10 mouse cellular contexts compared by ENCODE assay signal in the genomic region with DNA sequence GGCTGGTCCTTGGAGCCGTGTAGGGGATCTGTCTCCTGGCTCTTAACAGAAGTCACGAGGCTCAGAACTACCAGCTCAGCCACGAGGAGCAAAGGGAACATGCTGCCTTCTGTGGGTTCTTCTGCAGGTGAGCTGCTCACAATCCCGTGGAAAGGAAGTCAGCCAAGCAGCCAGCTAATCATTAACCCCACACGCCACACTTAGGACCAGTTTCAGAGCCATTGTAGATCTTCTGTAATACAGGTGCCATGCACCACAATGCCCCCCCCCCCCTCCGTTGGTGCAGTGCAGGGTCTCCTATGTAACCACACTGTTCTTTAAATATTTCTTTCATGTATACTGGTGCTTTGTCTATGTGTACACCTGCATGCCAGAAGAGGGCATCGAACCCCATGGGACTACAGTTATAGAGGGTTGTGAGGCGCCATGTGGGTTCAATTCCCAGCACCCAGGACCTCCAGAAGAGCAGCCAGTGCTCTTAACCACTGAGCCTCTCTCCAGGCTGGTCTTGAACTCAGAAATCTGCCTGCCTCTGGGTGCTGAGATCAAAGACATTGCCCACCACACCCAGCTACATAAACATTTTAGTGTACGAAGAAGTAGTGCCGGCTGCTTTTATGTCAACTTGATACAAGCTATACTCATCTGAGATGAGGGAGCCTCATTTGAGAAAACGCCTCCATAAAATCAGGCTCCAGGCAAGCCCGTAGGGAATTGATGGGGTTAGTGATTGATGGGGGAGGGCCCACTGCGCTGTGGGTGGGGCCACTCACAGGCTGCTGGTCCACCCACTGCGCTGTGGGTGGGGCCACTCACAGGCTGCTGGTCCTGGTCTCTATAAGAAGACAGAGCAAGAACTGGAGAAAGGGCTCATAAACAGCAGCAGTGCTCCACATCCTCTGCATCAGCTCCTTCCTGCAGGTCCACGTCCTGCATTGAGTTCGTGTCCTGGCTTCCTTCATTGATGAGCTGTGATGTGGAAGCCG. TPM values are rescaled to one million over a fixed set of nuclear protein-coding genes. Genes with fewer than 3 reads are reported as not detected.
DNase-seq lines count a peak whose midpoint lies in the region; ATAC-seq and TF ChIP-seq lines count a peak whose summit lies in the region.
"Had no signal": no experiment of that assay in that cellular context is flagged by ENCODE, and none has a peak within 500 bp of the region (broad histone marks: within the 10 kb centered on the region; RNA-seq: fewer than 3 reads in every experiment).

Gene Tmed6 (minus strand): TSS at position 134 of the 986 bp plus-strand sequence.

- no peak within 1 kb of the TSS for H3K4me3 ChIP-seq in intestine, postnatal 0 days (ENCODE audit: low read depth, low read length)
- H3K4me3 ChIP-seq in liver, embryonic 16.5 days (ENCODE audit: low read depth, low read length) = no peak within 1 kb of the TSS
- no peak within 1 kb of the TSS for H3K4me3 ChIP-seq in stomach, embryonic 15.5 days (replicated peaks)
- H3K4me3 ChIP-seq in embryonic facial prominence, embryonic 10.5 days = no peak within 1 kb of the TSS
- H3K4me3 ChIP-seq in midbrain, embryonic 14.5 days (replicated peaks; ENCODE audit: low read depth, low read length) = no peak within 1 kb of the TSS

- peak; percentile 63 for ATAC-seq in intestine, postnatal 0 days
- peak; percentile 83 for ATAC-seq in liver, embryonic 16.5 days (ENCODE audit: low read depth)
- ATAC-seq in stomach, embryonic 15.5 days (ENCODE audit: insufficient read depth, low FRiP score, low read depth) = peak; percentile 77
- no peak for ATAC-seq in midbrain, embryonic 14.5 days (ENCODE audit: low FRiP score, low TSS enrichment)

- H3K4me1 ChIP-seq in intestine, postnatal 0 days (replicated peaks; ENCODE audit: control insufficient read depth, insufficient read depth, low read length) = no peaks in the 10 kb centered on the region
- peaks cover 8% of the 10 kb centered on the region for H3K4me1 ChIP-seq in liver, embryonic 16.5 days (ENCODE audit: control insufficient read depth, low read depth, low read length)
- H3K4me1 ChIP-seq in stomach, embryonic 15.5 days = peaks cover 5% of the 10 kb centered on the region; the same call in 1 of the 2 replicates
- 0 out of 2 replicates have a peak, but pooled peaks cover 8% of the 10 kb centered on the region for H3K4me1 ChIP-seq in embryonic facial prominence, embryonic 10.5 days
- H3K4me1 ChIP-seq in midbrain, embryonic 14.5 days (ENCODE audit: control insufficient read depth, insufficient read depth, low read length) = no peaks in the 10 kb centered on the region

- peak; percentile 28 for DNase-seq in heart, postnatal 4 days
- no peak for DNase-seq in heart, adult 8-10 months (ENCODE audit: low spot score)
- no peak for DNase-seq in embryonic facial prominence, embryonic 10.5 days (ENCODE audit: low spot score)
- no peak for DNase-seq in right cerebral cortex, postnatal 14 days
- DNase-seq in midbrain, embryonic 14.5 days = no peak
- DNase-seq: thymus, adult 2 months had no signal

- 37% methylated on average over 17 of the region's 17 CpGs for WGBS in intestine, postnatal 0 days
- 46% methylated on average over 17 of the region's 17 CpGs for WGBS in liver, embryonic 16.5 days (ENCODE audit: insufficient replicate concordance)
- WGBS in stomach, embryonic 15.5 days = 44% methylated on average over 17 of the region's 17 CpGs
- WGBS in embryonic facial prominence, embryonic 10.5 days = 67% methylated on average over 17 of the region's 17 CpGs
- 68% methylated on average over 17 of the region's 17 CpGs for WGBS in midbrain, embryonic 14.5 days

- no peak within 1 kb of the TSS for H3K9ac ChIP-seq in intestine, postnatal 0 days (ENCODE audit: low read depth, low read length)
- no peak within 1 kb of the TSS for H3K9ac ChIP-seq in liver, embryonic 16.5 days (ENCODE audit: low read depth, low read length)
- H3K9ac ChIP-seq in stomach, embryonic 15.5 days = no peak within 1 kb of the TSS
- H3K9ac ChIP-seq in midbrain, embryonic 14.5 days (replicated peaks; ENCODE audit: low read length) = no peak within 1 kb of the TSS
- H3K9ac ChIP-seq: hindbrain, embryonic 14.5 days had no signal

- no peaks in the 10 kb centered on the region for H3K9me3 ChIP-seq in intestine, postnatal 0 days (ENCODE audit: control insufficient read depth)
- no peaks in the 10 kb centered on the region for H3K9me3 ChIP-seq in liver, embryonic 16.5 days (replicated peaks; ENCODE audit: control insufficient read depth, low read length)
- no peaks in the 10 kb centered on the region for H3K9me3 ChIP-seq in stomach, embryonic 15.5 days
- no peaks in the 10 kb centered on the region for H3K9me3 ChIP-seq in embryonic facial prominence, embryonic 10.5 days
- no peaks in the 10 kb centered on the region for H3K9me3 ChIP-seq in midbrain, embryonic 14.5 days (ENCODE audit: control insufficient read depth, low read length)

- no peak for TF ChIP-seq CTCF in intestine, postnatal 0 days (IDR thresholded peaks at IDR 0.05; ENCODE audit: low read depth)

- H3K27me3 ChIP-seq in intestine, postnatal 0 days (replicated peaks; ENCODE audit: control insufficient read depth, insufficient read depth, low read length) = no peaks in the 10 kb centered on the region
- no peaks in the 10 kb centered on the region for H3K27me3 ChIP-seq in liver, embryonic 16.5 days (ENCODE audit: control insufficient read depth, insufficient read depth, low read depth, low read length)
- no peaks in the 10 kb centered on the region for H3K27me3 ChIP-seq in stomach, embryonic 15.5 days (replicated peaks)
- no peaks in the 10 kb centered on the region for H3K27me3 ChIP-seq in embryonic facial prominence, embryonic 10.5 days (replicated peaks; ENCODE audit: low read depth, poor library complexity, severe bottlenecking)
- no peaks in the 10 kb centered on the region for H3K27me3 ChIP-seq in midbrain, embryonic 14.5 days (ENCODE audit: control insufficient read depth, insufficient read depth, low read length)

- H3K4me2 ChIP-seq in intestine, postnatal 0 days (replicated peaks; ENCODE audit: low read depth) = peak within 1 kb of the TSS; percentile 52
- H3K4me2 ChIP-seq in liver, embryonic 16.5 days (ENCODE audit: low read depth, low read length) = no peak within 1 kb of the TSS
- H3K4me2 ChIP-seq in stomach, embryonic 15.5 days = no peak within 1 kb of the TSS
- H3K4me2 ChIP-seq in midbrain, embryonic 14.5 days (ENCODE audit: low read length) = no peak within 1 kb of the TSS
- H3K4me2 ChIP-seq: hindbrain, embryonic 14.5 days had no signal

- H3K36me3 ChIP-seq in intestine, postnatal 0 days (ENCODE audit: control insufficient read depth, insufficient read depth) = peaks cover 17% of the 10 kb centered on the region
- H3K36me3 ChIP-seq in liver, embryonic 16.5 days (ENCODE audit: control insufficient read depth, insufficient read depth) = peaks cover 3% of the 10 kb centered on the region; the same call in 1 of the 2 replicates
- H3K36me3 ChIP-seq in stomach, embryonic 15.5 days = peaks cover 15% of the 10 kb centered on the region
- peaks cover 32% of the 10 kb centered on the region for H3K36me3 ChIP-seq in embryonic facial prominence, embryonic 10.5 days (replicated peaks)
- H3K36me3 ChIP-seq in midbrain, embryonic 14.5 days (ENCODE audit: control insufficient read depth, insufficient read depth, low read length) = peaks cover 21% of the 10 kb centered on the region

- H3K27ac ChIP-seq in intestine, postnatal 0 days (ENCODE audit: low read depth, low read length) = no peak within 1 kb of the TSS
- no peak within 1 kb of the TSS for H3K27ac ChIP-seq in liver, embryonic 16.5 days (ENCODE audit: low read length)
- no peak within 1 kb of the TSS for H3K27ac ChIP-seq in stomach, embryonic 15.5 days
- H3K27ac ChIP-seq in embryonic facial prominence, embryonic 10.5 days (replicated peaks) = no peak within 1 kb of the TSS
- no peak within 1 kb of the TSS for H3K27ac ChIP-seq in midbrain, embryonic 14.5 days (replicated peaks; ENCODE audit: low read depth, low read length)
- H3K27ac ChIP-seq: hindbrain, embryonic 14.5 days had no signal

RNA-seq across cellular contexts. Expression of gene Tmed6, which starts in this region (rescaled TPM):
- total RNA-seq in heart, postnatal 4 days (2021) = not detected
- not detected for total RNA-seq in heart, adult 8-10 months (2022)
- polyA plus RNA-seq in intestine, postnatal 0 days (2015; fragmentation: Nextera tagmentation; extraction: Ambion mirVana) = 10.5 and 11.2 TPM in 2 replicates
- 3.9 and 4.2 TPM in 2 replicates for polyA plus RNA-seq in liver, embryonic 16.5 days (2015; fragmentation: Nextera tagmentation; extraction: Ambion mirVana)
- 86.6 and 115 TPM in 2 replicates for polyA plus RNA-seq in stomach, embryonic 15.5 days (2015; fragmentation: Nextera tagmentation; extraction: Ambion mirVana)
- not detected in 2 replicates for polyA plus RNA-seq in embryonic facial prominence, embryonic 10.5 days (2016; fragmentation: Nextera tagmentation; extraction: Ambion mirVana)
- polyA plus RNA-seq in midbrain, embryonic 14.5 days (2014; fragmentation: Nextera tagmentation; extraction: Ambion mirVana) = not detected in 2 replicates
- polyA plus RNA-seq: hindbrain, embryonic 14.5 days had no signal

Comparison
In these comparisons a context has a peak if more than half of its experiments do, and no peak if none do; other contexts are left out.
1. Peak in DNase-seq in heart, postnatal 4 days; RNA of the gene not detected or under 1 TPM.